Mouse (Mus musculus) forelimb bud, embryonic 11.5 days (tissue): ENCODE results near the gene Mrps23.

Experiments
- DNase-seq: peaks from one replicate; pipeline ENCODE4 v3.0.0-alpha.2; 2012; ENCODE audit warnings: low read depth, low spot score

The Mrps23 gene

GRCm38 (mm10) chr11:88248636-88249035 is 44.4 kb downstream of the Mrps23 start:
- no peak for DNase-seq

GRCm38 (mm10) chr11:88250568-88250967 is 46.4 kb downstream of the Mrps23 start:
- DNase-seq: no peak

- no peak for DNase-seq
These were observed 47.1 kb downstream of the Mrps23 start for GRCm38 (mm10) chr11:88251295-88251694.

- peak; percentile 78 for DNase-seq
These were observed 48.0 kb downstream of the Mrps23 start for GRCm38 (mm10) chr11:88251972-88252766.

- no peak for DNase-seq
These were observed 48.8 kb downstream of the Mrps23 start for GRCm38 (mm10) chr11:88252767-88253513.

- no peak for DNase-seq
These were observed 49.5 kb downstream of the Mrps23 start for GRCm38 (mm10) chr11:88253514-88254167.

GRCm38 (mm10) chr11:88257700-88258099 is 53.5 kb downstream of the Mrps23 start:
- no peak for DNase-seq

- DNase-seq: no peak
These were observed 54.0 kb downstream of the Mrps23 start for GRCm38 (mm10) chr11:88258212-88258611.

- no peak for DNase-seq
These were observed 56.3 kb downstream of the Mrps23 start for GRCm38 (mm10) chr11:88260463-88260862.
